Mouse (Mus musculus) layer of hippocampus, adult 8-10 months (tissue): Measurements from ENCODE around the gene Socs3. TPM values are rescaled to one million over a fixed set of nuclear protein-coding genes. Genes with fewer than 3 reads are reported as not detected.
A peak's percentile ranks its signal among the peaks of the same experiment; 100 is the strongest.

Experiments used
- DNase-seq, 2 experiments: peaks; one replicate each; pipeline ENCODE4 v3.0.0; 2022; ENCODE audit warnings: low spot score in 2 of 2
- total RNA-seq, 4 experiments: library from RNA; stranded (reverse); gene quantifications; 2 replicates each; pipeline ENCODE4 v1.2.4; 2022

Socs3 gene
- total RNA-seq, 4 experiments from 2014 or later, result 0.81 to 7.9 (median 3.3) TPM

- DNase-seq, result no peak
These were observed 3.1 kb upstream of the Socs3 start for GRCm38 (mm10) chr11:117972656-117973558.

DNA sequence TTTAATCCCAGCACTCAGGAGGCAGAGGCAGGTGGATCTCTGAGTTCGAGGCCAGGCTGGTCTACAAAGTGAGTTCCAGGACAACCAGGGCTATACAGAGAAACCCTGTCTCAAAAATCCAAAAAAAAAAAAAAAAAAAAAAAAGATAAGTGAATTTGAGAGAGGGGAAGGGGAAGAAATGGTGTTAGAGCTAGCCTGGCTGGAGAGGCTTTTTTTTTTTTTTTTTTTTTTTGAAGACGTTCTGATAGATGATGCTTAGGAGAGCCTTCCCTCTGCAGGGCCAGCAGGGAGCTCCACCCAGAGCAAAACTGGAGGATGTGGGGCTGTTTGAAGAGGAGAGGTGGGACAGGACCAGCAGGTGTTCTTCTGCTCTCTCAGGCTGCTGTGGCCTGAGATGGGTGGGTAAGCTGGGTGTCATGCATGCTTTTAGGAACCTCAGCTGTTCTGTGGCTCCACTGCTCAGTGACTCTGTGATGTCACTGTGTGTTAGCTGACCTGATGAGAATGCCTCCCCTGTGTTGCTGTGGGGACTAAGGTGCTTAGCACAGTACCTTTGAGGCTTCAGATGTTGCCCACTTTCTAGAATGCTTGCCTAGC lies 1.9 kb upstream of the Socs3 start:
- no peak for DNase-seq

DNA sequence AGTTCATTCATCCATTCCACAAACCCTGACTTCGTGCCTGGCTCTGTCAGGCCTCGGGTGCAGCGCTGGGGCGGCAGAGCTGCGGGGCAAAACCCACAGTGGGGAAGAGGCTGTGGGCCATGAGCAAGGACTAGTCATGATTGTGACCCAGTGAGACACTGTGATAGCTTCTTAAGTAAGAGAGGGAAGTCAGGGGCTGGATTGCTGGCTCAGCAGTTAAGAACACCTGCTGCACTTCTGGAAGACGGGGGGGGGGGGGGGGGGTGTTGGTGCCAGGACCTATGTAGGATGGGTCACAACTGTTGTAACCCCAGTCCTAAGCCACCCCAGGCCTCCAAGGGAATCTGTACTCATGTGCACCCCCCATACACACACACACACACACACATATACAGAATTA lies 1.3 kb upstream of the Socs3 start:
- DNase-seq, result no peak

DNA sequence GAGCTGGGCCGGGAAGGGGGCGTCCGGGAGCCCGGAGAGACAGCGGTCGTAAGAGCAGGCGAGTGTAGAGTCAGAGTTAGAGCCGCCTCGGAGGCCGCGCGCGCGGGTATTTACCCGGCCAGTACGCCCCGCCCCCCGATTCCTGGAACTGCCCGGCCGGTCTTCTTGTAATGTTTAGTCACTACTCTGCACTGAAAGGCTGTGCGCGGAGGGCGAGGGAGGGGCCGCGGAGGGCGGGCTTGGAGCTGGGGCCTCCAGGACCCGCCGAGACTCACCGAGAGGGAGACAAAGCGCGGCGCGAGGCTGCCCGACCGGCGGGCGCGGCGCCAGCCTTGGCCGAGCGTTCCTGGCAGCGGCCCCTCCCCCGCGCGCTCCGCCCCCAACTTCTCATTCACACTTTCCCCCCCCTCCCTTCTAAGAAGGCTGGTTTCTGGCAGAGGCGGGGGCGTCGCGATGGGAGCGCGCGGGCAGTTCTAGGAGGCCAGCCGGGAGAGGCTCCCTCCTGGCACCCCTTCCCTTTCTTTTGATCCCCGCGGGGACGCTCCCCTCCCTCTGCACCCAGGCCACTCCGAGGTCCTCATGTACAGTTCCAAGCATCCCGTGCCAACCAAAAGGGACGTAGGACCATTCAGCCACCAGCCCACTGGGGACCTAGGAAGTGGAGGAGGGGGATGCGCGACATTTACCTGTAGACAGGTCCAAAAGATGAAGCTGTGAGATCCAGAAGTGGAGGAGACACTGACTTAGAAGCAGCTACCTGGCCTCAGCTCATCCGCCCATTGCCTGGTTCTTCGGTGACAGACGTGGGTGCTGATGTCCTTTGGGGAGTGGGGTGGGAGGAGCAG lies 525 bp downstream of the Socs3 start:
- DNase-seq, result peak; percentile 82 to 86

DNA sequence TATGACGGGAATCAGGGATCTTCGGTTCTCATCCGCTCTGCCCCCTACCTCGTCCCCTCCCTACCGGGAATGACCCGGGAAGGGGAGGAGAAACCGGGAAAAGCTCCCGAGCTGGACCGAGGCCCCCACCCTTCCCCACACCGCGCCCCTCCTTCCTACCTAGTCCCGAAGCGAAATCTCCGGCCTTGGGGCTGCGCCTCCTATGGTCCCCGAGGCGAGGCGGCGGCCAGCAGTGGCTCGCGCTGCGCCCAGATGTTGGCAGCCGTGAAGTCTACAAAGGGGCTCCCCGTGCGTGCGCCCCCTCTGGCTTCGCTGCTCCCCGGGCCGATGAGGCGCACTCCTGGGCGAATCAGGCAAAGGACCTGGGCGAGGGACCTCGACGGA lies 1.1 kb downstream of the Socs3 start:
- DNase-seq, result no peak

GRCm38 (mm10) chr11:117968016-117968671 lies 1.7 kb downstream of the Socs3 start:
- DNase-seq, result no peak

DNA sequence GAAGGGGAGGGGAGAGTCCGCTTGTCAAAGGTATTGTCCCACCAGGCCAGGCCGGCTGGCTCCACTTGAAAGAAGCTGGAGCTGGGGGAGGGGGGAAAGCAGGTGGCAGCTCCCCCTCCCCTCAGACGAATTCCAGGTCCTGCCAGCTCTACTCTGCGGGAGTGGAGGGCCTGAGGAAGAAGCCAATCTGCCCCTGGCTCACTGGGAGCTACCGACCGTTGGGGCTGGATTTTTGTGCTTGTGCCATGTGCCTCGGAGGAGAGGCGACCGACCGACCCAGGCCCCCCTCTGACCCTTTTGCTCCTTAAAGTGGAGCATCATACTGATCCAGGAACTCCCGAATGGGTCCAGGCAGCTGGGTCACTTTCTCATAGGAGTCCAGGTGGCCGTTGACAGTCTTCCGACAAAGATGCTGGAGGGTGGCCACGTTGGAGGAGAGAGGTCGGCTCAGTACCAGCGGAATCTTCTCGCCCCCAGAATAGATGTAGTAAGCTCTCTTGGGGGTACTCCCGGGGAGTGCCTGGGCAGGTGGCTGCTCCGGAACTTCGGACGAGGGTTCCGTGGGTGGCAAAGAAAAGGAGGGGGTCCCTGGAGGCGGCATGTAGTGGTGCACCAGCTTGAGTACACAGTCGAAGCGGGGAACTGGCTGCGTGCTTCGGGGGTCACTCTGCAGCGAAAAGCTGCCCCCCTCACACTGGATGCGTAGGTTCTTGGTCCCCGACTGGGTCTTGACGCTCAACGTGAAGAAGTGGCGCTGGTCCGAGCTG lies 2.4 kb downstream of the Socs3 start:
- DNase-seq, result no peak

DNA sequence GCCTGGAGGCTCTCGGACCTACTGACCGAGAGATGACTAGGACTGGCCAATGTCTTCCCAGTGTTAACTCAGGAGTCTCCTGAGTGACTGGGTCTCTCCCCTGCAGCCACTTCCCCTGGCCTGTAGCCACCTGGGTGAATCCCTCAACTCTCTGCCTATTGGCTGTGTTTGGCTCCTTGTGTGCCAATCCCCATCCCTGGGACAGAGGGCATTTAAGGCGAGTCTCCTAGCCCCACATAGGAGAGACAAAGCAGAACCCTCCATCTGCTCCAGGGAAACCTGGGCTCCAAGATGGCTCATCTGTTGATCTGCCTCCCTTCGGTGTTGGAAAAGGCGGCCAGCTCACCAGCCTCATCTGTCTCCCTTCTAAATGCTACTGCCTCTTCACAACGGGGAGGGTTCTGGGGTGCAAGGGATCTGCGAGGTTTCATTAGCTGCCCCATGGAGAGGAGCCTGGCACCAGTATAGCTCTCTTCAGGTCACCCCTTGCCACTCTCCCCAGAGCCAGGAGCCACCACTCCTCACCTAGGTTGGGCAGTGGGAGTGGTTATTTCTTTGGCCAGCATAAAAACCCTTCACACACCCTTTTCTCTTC lies 3.2 kb downstream of the Socs3 start:
- DNase-seq, result no peak

GRCm38 (mm10) chr11:117965561-117965981 lies 4.3 kb downstream of the Socs3 start:
- DNase-seq, result no peak

- DNase-seq, result no peak
These were observed 4.8 kb downstream of the Socs3 start for GRCm38 (mm10) chr11:117965052-117965451.

DNA sequence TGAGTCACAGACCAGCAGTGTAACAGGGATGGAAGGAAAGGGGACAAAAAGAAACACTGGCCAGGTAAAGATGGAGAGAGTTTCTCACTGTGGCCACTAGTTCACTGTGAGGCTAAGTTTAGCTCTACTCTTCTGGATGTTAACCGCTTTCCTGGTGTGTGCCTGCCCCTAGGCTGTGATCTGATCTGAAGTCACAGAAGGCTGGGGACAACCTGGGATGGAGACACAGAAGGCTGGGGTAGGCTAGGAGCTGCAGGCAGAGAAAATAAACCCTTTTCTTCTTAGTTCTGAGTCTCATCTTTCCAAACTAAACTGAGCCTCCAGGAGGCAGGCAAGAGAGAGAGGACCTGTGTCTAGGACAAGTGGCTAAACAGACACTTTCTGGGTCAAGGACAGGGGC lies 5.6 kb downstream of the Socs3 start:
- DNase-seq, result no peak

DNA sequence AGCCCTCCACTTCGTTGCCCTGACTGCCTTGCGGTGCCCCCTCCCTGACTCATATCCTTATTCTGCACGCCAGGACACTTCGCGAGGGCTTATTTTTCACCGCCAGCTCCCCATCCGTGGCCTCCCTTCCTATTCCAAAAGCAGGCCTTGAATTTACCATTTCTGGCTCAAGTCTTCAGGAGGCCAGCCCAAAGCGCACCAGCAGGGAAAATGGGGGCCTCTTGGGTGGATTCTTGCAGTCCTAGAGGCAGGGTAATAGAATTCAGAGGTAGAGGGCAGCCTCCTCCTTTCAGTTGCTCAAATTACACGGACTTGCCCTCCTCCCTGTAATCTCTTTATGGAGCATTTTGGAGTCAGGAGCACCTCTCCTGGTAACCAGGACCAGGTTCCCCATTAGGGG lies 6.0 kb downstream of the Socs3 start:
- no peak for DNase-seq

- DNase-seq, result peak; percentile 94 to 95
These were observed 6.6 kb downstream of the Socs3 start for GRCm38 (mm10) chr11:117963091-117963793.

DNA sequence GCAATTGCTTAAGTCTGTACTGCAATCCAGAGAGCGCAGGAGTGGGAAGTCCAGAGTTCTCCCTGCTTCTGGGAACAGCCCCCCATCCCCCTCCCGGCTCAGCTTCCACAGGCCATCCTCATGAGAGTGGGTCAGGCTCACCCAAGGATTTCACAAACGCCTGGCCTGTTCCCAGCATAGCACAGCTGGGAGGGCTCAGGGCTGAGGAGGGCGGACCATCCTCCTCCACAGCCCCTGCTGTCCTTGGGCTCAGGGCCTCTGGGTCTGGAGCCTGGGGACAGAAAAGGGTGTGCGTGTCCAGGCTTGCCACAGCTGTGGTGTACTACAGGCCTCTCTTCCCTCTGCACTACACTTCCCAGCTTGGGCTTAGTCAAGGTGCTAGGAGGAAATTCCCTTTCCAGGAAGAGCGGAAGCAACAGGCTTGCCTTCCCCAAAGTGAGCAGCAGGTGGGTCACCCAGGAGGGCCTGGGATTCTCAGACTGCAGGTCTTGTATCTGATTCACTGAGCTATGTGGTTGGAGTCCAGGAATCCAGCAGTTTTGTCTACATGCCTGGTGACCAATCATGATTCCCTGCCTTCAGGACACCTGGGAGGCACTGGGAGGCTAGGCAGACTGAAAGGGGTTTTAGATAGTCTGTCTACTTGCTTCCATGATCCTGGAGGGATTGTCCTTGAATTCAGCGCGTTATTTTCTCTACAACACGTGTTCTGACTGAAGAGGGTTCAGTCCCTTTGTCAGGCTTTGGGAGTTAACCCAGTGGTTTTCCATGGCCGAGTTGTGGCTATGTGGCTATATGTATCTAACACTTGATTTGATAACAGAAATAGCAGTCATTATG lies 7.4 kb downstream of the Socs3 start:
- no peak for DNase-seq

- DNase-seq, result no peak
These were observed 9.2 kb downstream of the Socs3 start for GRCm38 (mm10) chr11:117960601-117961000.

GRCm38 (mm10) chr11:117959741-117960381 lies 10.0 kb downstream of the Socs3 start:
- no peak for DNase-seq

GRCm38 (mm10) chr11:117959166-117959565 lies 10.7 kb downstream of the Socs3 start:
- DNase-seq, result no peak

DNA sequence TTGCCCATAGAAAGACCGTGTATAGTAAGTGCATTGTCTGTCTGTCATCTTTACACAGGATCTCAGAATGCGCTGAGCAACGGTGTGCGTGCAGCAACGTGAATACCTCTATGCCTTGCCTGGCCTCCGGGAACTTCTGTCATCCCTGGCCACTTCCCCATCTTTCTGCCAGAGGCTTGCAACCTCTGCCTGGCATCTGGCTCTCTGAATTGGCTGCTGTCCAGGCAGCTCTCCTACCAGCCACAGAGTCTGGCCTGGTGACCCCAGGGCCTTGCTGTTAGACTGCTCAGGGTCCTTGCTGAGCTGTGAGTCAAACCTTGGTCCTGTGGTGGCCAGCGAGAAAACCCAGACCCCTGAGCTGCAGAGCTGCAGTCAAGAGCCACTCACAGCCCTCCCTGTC lies 11.7 kb downstream of the Socs3 start:
- DNase-seq, result no peak
